Mouse (Mus musculus): ENCODE measurements around the gene Tapt1. TPM values are rescaled to one million over a fixed set of nuclear protein-coding genes. Genes with fewer than 3 reads are reported as not detected.

Tapt1 gene
- total RNA-seq, 2 experiments from 2014 or later = 43.0 to 52.3 TPM

DNA sequence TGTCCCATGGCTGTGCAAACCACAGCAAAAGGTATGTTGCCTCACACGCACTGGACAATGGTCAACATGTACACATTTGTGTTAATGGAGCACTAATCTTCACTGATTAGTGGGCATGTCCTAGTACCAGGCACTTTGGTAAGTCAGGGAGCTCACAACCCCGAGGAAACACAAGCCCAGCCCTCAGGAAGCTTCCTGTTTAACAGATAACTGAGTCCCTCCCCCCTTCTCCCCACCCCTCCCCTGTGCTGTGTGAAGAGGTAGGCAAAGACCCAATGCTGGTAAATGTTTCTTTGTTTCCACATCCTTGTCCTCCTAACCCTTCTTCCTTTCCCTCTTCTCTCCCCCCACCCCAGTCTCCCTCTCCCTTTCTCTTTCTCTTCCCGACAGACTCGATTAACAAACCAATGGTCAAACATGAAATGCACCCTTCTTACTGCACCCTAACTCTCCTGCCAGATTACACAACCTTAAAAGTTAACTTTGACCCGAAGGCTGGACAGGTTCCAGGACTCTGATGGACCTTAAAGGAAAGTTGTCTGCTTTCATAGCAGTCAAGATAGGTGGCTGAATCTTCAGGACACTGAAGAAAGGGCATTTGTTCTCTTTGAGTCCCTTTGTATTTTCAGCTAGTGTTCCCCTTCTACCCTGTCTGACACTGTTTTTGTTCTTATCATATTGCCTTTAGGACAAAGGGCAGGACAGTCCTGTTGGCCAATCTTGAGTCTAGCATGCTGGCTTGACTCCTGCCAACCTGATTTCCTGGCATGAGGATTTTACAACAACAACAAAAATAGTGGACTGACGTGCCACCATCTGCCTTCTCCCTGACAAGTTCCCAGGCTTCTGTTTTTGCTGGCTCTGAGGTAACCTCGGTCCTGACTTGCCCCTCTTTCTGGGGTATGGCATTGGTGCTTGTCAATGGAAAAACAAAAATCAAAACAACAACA, 13.0 kb upstream of the Tapt1 start:
- intact Hi-C loops (cut with DNase I) = no loop called here
- no peak for DNase-seq (ENCODE audit: extremely low spot score in 1 of 2, low spot score in 2 of 2)

DNA sequence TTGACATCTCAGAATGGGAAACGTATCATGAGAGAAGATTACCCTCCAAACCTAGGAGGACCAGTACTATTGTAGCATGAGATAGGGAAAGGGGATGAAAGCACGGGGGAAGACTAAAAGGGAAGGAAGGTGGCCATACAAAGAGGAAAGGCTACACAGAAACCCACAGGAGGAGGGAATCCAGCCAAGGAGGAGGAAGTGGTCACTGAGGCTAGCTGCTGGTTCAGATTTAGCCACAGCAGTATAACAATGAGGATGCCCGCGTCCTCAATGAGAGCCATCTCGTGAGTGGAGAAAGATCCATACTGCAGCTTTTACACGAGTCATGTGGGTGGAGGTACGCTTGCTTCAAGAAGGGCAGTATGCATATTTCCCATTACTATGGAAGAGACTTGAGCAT, 11.8 kb upstream of the Tapt1 start:
- intact Hi-C loops (cut with DNase I) = no loop called here
- DNase-seq (ENCODE audit: extremely low spot score in 1 of 2, low spot score in 2 of 2) = no peak

DNA sequence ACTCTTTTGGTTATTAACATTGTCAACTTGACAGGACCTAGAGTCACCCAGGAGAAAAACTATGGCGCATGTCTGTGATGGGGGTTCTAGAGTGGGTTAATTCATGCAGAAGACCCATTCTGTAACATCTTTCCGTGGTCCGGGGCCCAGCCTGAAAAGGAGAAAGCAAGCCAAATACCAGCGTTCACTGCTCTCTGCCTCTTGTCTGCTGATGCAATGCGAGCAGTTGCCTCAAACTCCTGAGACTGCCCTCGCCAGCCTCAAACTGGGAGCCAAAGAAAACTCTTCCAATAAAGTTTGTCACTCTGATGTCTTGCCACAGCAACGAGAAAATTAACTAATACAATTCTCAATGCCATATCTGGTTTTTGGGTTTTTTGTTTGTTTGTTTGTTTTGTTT, 8.2 kb upstream of the Tapt1 start:
- intact Hi-C loops (cut with DNase I) = no loop called here
- DNase-seq (ENCODE audit: extremely low spot score in 1 of 2, low spot score in 2 of 2) = no peak

DNA sequence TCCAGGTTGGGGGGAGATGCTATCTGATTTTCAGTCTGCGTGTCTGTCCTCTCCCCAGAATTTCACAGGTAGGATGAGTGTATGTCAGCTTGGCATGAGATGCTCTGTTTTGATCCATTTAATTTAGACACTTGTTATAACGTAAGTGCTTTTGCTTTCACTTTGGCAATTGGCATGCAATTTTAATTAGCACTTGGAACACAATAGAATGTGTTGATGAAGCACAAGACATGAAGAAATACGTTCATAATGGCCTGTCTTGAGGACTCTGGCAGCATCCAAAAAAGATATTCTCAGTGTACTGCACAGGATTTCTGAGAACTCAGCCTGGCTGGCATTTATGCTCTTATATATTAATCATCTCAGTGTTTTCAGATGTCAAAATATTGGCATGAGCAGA, 7.5 kb upstream of the Tapt1 start:
- no peak for DNase-seq (ENCODE audit: extremely low spot score in 1 of 2, low spot score in 2 of 2)
- intact Hi-C loops (cut with DNase I) = no loop called here

DNA sequence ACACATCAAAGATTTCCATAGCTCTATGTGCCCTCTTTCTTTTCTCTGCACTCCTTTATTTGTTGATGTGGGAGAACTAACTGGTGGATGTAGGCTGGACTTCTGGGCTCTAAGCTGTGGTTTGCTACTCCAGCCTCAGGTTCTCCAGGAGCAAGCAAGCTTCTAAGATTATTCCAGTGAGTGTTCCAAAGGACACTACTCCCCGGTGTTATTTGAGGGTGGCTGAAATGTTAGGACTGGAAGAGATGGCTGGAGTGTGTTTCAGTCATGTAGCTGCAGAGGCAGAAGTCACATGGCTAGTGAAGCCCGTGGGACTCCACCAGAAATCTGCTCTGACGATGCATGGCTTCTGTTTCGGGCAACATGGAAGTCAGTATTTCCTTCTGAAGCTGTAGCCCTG, 2.3 kb upstream of the Tapt1 start:
- no peak for DNase-seq (ENCODE audit: extremely low spot score in 1 of 2, low spot score in 2 of 2)
- intact Hi-C loops (cut with DNase I) = no loop called here

DNA sequence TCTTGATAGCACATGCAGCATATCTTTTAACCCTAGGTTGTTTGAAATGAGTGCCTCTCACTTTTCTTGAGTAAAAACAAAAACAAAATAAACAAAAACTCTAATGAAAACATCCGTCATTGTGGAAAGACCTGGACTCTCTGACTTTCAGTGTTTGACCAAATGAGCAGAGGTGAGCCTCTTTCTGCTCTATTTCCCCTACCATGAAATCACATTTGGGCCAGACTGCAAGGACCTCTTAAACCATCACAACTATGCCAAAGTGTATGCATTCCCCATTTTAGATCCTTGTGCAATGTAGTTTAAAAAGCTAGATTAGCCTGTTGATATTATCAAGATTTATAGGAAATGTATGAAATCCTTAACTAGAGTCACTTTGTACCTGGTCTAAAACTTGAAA, 1.9 kb upstream of the Tapt1 start:
- intact Hi-C loops (cut with DNase I) = no loop called here
- DNase-seq (ENCODE audit: extremely low spot score in 1 of 2, low spot score in 2 of 2) = no peak

DNA sequence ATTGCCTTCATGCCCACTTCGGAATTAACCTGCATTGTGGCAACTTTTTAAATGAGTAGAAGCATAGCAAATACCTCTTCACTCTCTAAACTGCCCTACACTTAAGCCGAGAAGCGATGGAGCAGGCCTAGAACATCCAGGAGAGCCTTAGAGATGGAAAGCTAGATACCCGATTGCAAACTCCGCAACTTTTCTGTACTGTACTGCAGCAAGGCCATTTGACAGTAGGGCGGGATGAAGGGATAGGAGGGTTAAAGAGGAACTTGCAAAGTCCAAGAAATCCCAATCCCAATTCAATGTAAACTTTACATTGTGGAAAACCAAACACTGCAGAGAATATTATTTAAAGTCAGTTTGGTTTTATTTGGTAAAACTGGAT, 1.0 kb upstream of the Tapt1 start:
- intact Hi-C loops (cut with DNase I) = no loop called here
- DNase-seq (ENCODE audit: extremely low spot score in 1 of 2, low spot score in 2 of 2) = no peak

DNA sequence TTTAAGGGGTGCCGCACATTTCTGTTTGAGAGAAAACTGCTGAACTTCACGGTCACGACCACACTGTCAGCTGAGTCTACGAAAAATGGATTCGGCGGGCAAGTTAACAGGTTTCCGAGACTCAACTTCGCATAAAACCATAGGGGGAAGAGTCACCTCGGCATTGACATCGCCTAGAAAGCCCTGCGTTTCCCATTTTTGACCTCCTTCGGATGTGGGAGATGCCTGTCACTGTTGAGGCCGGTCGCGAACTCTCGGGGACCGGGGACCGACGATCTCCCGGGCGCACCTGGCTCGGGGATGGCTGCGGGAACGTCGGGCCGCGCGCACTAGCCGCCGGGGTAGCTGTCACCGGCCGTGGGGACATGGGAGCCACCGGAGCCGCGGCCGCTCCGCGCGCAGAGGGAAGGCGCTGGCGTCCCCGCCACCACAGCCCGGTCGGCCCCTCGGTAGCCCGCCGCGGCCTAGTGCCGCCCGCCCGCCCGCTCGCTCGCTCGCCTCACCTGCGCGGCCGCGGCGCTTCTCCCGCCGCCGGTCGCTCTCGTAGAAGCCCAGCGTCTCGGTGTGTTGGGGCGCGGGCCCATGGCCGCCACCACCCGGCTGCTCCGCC, 410 bp downstream of the Tapt1 start:
- intact Hi-C loops (cut with DNase I) = no loop called here
- DNase-seq (ENCODE audit: extremely low spot score in 1 of 2, low spot score in 2 of 2) = peak; percentile 4 to 58

DNA sequence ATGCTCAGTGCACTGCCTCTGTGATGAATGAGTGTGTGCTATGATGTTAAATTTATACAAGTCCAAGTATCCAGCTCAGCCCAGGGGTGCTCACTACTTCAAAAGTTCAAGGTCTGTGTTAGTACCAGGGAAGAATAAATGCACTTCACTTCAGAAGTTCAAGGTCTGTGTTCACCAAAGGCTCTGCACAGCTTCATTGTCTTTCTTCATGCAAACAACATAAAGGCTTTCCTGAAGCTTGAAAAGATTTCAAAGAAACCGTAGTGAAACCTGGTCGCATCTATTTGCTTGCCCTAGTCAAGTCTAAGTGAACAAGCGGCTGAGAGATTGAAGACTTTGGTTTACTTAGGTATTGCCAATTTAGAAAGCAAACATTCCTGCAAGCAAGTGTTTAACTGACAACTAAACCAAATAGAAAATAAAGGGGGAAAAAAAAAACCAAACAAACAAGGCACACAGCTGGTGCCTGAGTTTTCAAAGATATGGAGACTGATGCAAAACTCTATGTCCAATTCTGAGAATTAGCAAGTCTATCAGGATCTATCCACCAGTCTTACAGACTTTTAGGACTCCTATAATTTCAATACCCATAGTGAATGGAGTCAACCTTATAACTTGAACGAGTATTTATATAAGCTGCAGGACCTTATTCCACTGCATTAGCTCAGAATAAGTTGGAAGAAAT, 1.4 kb downstream of the Tapt1 start:
- no peak for DNase-seq (ENCODE audit: extremely low spot score in 1 of 2, low spot score in 2 of 2)
- intact Hi-C loops (cut with DNase I) = no loop called here

DNA sequence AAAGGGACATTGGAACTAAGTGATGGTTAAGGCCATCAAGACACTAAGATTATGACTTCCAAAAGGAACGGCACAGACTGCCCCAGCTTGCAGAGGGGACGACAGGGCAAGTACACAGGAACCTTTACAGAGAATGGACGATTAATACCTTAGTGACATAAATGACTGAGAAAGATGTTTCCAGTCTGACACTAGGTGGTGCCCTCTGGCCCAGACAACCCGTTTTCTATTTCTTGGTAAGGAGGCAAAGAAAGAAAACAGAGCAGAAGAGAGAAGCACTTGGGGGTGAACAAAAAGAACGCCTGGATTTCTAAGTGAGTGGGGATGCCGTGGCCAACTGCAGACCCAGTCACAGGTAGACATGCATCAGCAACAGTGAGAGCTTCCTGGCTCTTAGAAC, 2.2 kb downstream of the Tapt1 start:
- no peak for DNase-seq (ENCODE audit: extremely low spot score in 1 of 2, low spot score in 2 of 2)
- intact Hi-C loops (cut with DNase I) = no loop called here

DNA sequence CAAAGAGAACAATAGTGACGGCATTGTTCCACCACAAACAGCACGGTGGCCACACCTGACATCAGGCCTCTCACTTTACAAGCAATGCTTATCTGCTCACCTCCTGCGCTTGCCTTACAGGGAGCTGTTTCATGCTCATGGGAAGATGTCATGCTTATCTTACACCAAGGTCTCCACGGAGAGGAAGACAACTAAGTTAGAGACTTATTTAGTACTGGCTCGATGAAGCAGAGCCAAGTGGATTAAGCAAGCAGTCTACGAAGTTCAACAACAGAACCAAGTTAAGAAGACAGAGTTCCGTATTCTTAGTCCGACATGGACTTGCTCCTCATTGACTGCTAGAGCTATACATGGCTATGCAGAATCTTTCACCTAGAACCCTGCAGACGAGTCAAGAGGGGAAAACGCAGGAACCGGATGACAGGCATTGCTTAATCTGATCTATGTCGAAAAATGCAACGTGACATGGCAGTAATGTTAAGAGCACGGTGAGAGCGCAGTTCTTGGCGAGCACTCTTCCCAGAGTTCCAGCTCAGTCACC, 3.0 kb downstream of the Tapt1 start:
- no peak for DNase-seq (ENCODE audit: extremely low spot score in 1 of 2, low spot score in 2 of 2)
- intact Hi-C loops (cut with DNase I) = no loop called here

DNA sequence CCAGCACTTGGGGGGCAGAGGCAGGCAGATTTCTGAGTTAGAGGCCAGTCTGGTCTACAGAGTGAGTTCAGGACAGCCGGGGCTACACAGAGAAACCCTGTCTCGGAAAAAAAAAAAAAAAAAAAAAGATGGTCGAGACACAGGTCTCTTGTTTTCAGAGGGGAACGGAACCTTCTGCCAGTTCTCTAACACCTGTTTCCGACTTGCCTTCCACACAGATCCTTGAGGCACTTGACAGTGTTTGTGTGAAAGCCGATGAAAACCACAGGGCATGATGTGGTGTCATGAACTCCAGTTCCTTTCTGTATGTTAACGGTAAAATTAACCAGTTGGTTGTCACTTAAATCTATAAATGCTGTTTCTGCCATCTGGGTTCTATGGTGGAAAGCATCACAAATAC, 6.0 kb downstream of the Tapt1 start:
- intact Hi-C loops (cut with DNase I) = no loop called here
- DNase-seq (ENCODE audit: extremely low spot score in 1 of 2, low spot score in 2 of 2) = no peak

DNA sequence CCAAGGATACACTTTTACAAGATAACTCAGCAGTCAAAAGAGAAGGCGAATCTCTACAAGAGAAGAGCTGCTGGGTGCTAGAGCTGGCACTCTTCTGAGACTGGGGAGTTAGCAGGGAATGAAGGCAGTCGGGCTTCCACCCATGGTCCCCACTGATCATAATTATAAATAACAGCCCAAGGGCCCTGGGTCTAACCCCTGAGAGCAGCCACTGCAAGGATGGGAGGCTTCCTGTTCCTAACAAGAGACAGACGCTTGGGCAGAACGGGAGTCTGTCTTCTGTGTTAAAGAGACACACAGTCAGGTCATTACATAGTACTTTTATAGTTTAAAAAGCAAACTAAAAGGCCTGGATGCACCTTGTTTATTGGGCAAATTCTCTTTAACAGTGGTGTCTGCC, 6.6 kb downstream of the Tapt1 start:
- intact Hi-C loops (cut with DNase I) = no loop called here
- DNase-seq (ENCODE audit: extremely low spot score in 1 of 2, low spot score in 2 of 2) = no peak

DNA sequence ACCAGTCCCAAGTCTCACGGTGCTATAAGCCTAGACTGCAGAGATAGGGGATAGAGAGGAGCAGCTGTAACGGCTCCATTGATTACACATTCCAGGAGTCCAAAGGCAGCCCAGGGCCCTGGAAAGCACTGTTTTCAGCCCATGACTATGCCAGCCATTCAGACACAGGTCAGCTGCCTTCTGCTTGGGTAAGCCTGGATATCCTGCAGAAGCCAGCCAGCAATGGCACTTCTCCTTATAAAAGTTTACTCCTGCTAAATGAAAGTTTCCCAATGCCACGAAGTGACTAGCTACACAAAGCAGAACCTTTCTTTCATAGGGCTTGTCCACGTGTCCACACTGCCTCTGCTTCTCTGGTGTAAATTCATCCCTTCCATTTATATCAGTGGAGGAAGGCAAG, 7.9 kb downstream of the Tapt1 start:
- intact Hi-C loops (cut with DNase I) = no loop called here
- DNase-seq (ENCODE audit: extremely low spot score in 1 of 2, low spot score in 2 of 2) = no peak

DNA sequence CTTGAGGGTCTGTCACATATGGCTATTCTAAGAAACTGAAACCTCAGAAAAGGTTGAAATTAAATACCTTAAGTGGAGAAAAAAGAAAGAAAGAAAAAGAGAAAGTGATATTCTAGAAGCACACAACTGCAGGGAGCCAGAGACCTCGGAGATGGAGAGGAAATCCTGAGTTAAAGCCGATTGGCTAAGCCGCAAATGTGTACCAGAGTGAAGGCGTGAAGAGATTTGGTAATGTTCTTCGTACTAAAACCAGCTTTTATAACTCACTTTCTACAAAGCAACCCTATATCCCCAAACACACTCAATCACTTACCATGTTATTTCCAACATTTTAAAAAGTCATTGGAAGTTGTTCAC, 8.8 kb downstream of the Tapt1 start:
- intact Hi-C loops (cut with DNase I) = no loop called here
- no peak for DNase-seq (ENCODE audit: extremely low spot score in 1 of 2, low spot score in 2 of 2)

DNA sequence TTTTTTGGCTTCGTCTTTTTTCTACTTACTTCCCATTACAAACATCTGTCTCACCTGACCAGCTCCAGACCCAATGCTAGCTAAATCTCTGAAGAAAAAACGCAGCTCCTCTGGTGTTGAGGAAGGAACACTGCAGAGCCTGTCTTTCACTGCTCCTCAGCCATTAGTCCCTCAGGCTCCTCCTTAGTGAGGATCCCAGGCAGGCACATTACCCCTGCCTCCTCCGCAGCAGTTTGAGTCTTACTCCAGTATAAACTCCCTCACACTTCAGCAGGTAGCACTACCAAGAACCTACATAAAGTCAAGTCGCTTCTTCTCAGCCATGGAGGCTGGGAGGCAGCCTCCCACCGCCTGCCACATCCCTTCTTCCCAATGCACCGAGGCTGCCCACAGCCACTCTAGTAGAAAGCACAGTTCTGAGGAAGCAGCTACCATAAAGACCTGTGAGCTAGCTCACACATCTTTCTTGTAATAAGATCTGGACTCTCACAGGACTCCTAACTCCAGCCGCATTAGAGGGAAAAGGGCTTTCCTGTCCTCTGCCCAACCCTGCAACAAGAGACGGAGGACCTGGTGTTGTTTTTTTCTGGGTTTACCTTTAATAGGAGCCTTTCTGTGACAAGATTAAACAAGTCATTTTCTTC, 9.3 kb downstream of the Tapt1 start:
- DNase-seq (ENCODE audit: extremely low spot score in 1 of 2, low spot score in 2 of 2) = no peak
- intact Hi-C loops (cut with DNase I) = no loop called here

DNA sequence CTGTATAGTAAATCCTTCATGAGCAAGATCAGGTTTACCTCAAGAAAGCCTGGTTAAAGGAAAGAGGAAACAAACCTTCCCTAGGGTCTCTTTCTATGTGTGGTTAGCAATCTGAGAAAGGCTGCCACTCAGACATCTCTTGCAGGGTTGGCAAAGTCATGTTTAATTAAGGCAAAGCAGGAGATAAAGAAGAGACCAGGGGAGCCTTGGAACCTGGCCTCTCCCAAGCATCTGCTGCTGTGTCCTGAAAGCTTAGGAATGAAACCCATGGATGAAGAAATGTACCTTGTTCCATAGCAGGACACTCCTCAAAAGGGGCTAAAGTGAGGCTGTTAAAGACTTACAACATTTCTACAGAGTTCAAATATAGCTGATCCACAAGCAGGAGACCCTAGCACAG, 11.3 kb downstream of the Tapt1 start:
- intact Hi-C loops (cut with DNase I) = no loop called here
- no peak for DNase-seq (ENCODE audit: extremely low spot score in 1 of 2, low spot score in 2 of 2)

DNA sequence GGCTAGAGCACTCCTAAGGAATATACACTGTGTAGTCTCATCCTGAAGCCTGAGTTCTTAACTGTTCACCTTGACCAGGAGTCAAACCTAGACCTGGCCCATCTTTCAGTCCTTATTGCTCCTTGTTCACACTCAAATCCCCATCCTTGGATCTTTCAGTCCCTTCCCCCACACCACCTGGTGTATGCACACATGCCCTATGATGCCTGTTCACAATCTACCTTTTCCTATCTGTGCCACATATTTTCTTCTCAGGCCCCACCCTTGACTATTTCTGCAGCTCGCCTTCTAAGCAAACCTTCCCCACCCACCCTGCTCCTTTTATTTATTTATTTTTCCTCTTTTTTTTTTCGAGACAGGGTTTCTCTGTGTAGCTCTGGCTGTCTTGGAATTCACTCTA, 12.4 kb downstream of the Tapt1 start:
- intact Hi-C loops (cut with DNase I) = no loop called here

DNA sequence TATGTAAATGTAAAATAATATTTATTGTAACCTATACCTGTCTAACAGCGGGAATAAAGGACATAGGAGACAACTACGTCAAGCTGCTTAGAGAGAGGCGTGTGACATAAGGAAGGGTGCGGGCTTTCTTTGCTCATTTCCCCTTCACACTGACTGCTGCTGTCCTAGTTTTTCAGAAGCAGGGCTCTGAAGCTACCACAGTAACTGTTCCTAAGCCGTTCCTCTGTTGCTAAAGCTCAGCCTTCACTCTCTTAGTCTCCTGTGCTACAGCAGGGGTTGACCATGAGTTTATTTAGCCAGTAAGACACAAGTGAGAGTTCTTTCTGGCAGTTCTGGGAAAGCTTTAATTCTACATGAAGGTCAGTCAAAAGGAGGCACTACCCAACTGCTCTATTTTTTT, 13.0 kb downstream of the Tapt1 start:
- DNase-seq (ENCODE audit: extremely low spot score in 1 of 2, low spot score in 2 of 2) = no peak
- intact Hi-C loops (cut with DNase I) = no loop called here

More for the DNA sequence above, 12.4 kb downstream of the Tapt1 start:
- DNase-seq (ENCODE audit: extremely low spot score in 1 of 2, low spot score in 2 of 2) = no peak

Data from left cerebral cortex, postnatal 10 days (tissue).